Mouse (Mus musculus) gastrocnemius, postnatal 4 days (tissue): Measurements from ENCODE around the gene Fam196a. TPM values are rescaled to one million over a fixed set of nuclear protein-coding genes. Genes with fewer than 3 reads are reported as not detected.

Experiments
- DNase-seq, 2 experiments: peaks; one replicate each; pipeline ENCODE4 v3.0.0; 2021 to 2022; ENCODE audit warnings: low spot score in 2 of 2, mixed read lengths in 2 of 2
- total RNA-seq, 2 experiments: library from RNA; stranded (reverse); gene quantifications; 2 replicates each; pipeline ENCODE4 v1.2.3; 2021

Gene Fam196a
- total RNA-seq, 2 experiments from 2014 or later, result 0.54 to 0.83 TPM

GRCm38 (mm10) chr7:134840066-134840465 lies 98.2 kb downstream of the Fam196a start:
- no peak for DNase-seq
